Mouse (Mus musculus) adrenal gland, postnatal 36 days (tissue): ENCODE data around the gene Olfr1355. TPM values are rescaled to one million over a fixed set of nuclear protein-coding genes. Genes with fewer than 3 reads are reported as not detected.
"Not testable (repeated sequence)": the region's sequence is repeated elsewhere in the genome, so short reads cannot be mapped to it uniquely, and the experiment has no call there.

Experiments
- DNase-seq, 2 experiments: peaks; one replicate each; pipeline ENCODE4 v3.0.0; 2021; ENCODE audit warnings: mixed read lengths in 1 of 2
- long read RNA-seq, 2 experiments: library from polyadenylated mRNA; stranded (forward); transcript quantifications; one replicate each; pipeline ENCODE4 v2.0.0; 2021; ENCODE audit warnings: borderline sequencing depth in 2 of 2
- total RNA-seq, 2 experiments: library from RNA; stranded (reverse); gene quantifications; 2 replicates each; pipeline ENCODE4 v1.2.3; 2021

The Olfr1355 gene
- total RNA-seq, result not detected
- long read RNA-seq, experiment 1, result 0 reads
- long read RNA-seq, experiment 2, result 0 reads

DNA sequence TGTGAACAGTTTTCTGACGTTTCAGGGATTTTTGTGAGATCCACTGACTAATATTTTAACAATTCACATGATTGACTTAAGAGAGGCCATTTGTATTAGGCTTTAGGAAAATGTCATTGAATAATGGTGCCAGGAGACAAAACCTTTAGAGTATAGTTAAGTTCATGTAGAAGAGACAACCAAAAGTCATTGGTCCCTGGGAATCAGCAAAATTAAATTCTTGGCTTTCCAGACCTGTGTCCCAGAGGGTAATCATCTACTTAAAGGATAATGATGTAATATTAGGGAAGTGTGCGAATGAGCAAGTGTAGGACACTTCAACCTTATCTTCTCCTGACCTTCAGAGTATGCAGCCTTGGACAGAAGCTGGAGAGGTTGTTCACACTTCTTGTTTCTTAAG, at the start of gene Olfr1355:
TSS of gene Olfr1355 (plus strand) at position 301 of the 400 bp plus-strand sequence.
- DNase-seq, result no peak

DNA sequence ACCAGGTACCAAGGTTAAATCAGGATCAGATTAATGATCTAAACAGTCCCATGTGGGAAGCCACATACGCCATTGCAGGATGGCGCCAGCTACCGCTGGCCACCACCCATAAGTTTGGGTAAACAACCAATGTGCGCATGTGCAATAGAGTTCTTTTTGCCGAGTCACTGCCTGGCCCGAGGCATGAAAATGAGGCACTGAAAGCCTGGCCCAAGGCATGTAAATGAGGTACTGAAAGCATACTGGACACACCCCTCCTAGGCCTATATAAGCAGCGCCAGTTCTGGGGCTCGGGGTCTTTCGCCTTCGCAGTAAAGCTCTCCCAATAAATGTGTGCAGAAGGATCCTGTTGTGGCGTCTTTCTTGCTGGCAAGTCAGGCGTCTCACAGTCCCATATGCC, 34.9 kb upstream of the Olfr1355 start:
- DNase-seq, result not testable (repeated sequence)

DNA sequence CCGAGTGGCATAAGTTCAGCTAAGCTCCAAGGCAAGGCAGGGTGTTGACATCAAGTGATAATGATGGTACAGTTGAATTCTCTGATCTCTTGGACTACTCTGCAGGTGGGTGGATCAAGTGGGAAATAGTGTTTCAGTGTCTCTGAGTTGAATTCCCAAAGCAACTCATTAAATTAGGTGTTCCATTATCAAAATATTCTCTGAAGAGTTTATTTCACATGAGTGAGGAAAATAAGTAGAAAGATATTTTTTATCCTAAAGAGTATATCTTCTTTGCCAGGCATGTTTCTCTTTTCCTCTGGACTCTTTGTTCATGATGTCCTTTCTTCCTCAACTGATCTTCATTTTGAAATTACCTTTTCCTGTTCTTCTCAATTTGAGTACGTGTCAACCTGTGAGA, 23.3 kb upstream of the Olfr1355 start, which contains the start of gene Olfr1356:
TSS of gene Olfr1356 (minus strand) at position 101 of the 400 bp plus-strand sequence.
- DNase-seq, result no peak

DNA sequence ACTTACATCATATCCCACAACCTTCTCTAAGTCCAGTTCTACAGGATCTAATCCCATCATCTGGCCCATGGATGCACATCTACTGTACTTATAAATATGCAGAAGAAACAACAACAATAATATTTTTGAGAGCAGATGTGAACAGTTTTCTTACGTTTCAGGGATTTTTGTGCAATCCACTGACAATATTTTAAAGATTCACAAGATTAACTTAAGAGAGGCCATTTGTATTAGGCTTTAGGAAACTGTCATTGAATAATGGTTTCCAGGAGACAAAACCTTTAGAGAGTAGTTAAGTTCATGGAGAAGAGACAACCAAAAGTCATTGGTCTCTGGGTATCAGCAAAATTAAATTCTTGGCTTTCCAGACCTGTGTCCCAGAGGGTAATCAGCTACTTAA, 37.5 kb downstream of the Olfr1355 start, which contains the start of gene Olfr1354:
TSS of gene Olfr1354 (plus strand) at position 301 of the 400 bp plus-strand sequence.
- DNase-seq, result not testable (repeated sequence)

Other genes starting within 250 kb of the Olfr1355 start
- gene Casp14, start 157.2 kb upstream of the Olfr1355 start, total RNA-seq, result not detected
- gene Ccdc105, start 122.5 kb upstream of the Olfr1355 start, total RNA-seq, result not detected
- gene Slc1a6, start 95.0 kb upstream of the Olfr1355 start, total RNA-seq, result not detected
- gene Olfr1356, start 23.4 kb upstream of the Olfr1355 start, total RNA-seq, result not detected
- gene Olfr1354, start 37.6 kb downstream of the Olfr1355 start, total RNA-seq, result not detected
- gene Olfr8, start 75.1 kb downstream of the Olfr1355 start, total RNA-seq, result not detected
- gene Olfr1353, start 87.8 kb downstream of the Olfr1355 start, total RNA-seq, result not detected
- not detected for gene Olfr1352, start 105.5 kb downstream of the Olfr1355 start, total RNA-seq
- gene Olfr1351, start 136.9 kb downstream of the Olfr1355 start, total RNA-seq, result not detected
- not detected for gene Olfr57, start 153.2 kb downstream of the Olfr1355 start, total RNA-seq
- gene 2610008E11Rik, start 222.1 kb downstream of the Olfr1355 start, total RNA-seq, result 10 to 100 TPM; 12.0 to 13.2 TPM